In the genomic region with DNA sequence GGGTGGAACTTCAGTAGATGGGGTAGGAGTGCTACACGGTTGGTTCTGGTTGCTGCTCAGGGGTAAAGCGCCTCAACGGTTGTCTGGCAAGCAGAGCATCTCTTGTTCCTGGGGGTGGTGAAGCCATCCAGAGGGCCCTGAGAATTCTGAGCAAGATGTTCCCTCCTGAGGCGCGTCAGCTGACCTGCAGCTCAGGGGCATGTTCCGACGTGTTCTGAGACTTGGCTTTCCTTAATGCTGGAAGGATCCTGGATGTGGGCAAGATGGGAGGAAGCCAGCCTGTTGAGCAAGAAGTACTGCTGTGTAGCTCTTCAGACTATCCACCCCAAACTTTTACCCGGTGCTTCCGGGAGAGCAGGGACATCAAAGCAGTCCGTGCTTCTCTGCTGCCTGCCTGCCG, we compare ENCODE assay signal across 12 mouse cellular contexts. TPM values are rescaled to one million over a fixed set of nuclear protein-coding genes. Genes with fewer than 3 reads are reported as not detected.
A peak's percentile ranks its signal among the peaks of the same experiment; 100 is the strongest.
DNase-seq lines count a peak whose midpoint lies in the region; ATAC-seq and TF ChIP-seq lines count a peak whose summit lies in the region.
"Had no signal": no experiment of that assay in that cellular context is flagged by ENCODE, and none has a peak within 500 bp of the region (broad histone marks: within the 10 kb centered on the region; RNA-seq: fewer than 3 reads in every experiment).

No protein-coding gene starts in this region.

- no peak for TF ChIP-seq EP300 in stomach, postnatal 0 days (optimal IDR thresholded peaks at IDR 0.05)

- 0 out of 2 replicates have a peak overlapping the region, but pooled peaks have one; percentile 10 for H3K9ac ChIP-seq in stomach, embryonic 16.5 days (ENCODE audit: low read length)
- no peak overlapping the region for H3K9ac ChIP-seq in stomach, postnatal 0 days (ENCODE audit: low read length)

- peak; percentile 91 for DNase-seq in heart, adult 11 months
- no peak for DNase-seq in heart, adult 9 months (ENCODE audit: low spot score in 2 of 2)
- no peak for DNase-seq in stomach, postnatal 0 days (ENCODE audit: low spot score)
- DNase-seq in heart, postnatal 4 days, result peak; percentile 6
- no peak for DNase-seq in right cerebral cortex, adult 2 months (ENCODE audit: low spot score in 2 of 2)
- no peak for DNase-seq in B cell, adult 2 months
- no peak for DNase-seq in urinary bladder, adult 2 months (ENCODE audit: low spot score)
- DNase-seq: cerebellum, adult 18-20 months; kidney, postnatal 36 days; thymus, postnatal 4 days had no signal

- peak overlapping the region; percentile 26 for H3K4me2 ChIP-seq in stomach, embryonic 16.5 days (ENCODE audit: low read depth, low read length)
- no peak overlapping the region for H3K4me2 ChIP-seq in stomach, postnatal 0 days (replicated peaks; ENCODE audit: low read depth)

- peaks cover 65% of the 10 kb centered on the region for H3K4me1 ChIP-seq in stomach, embryonic 16.5 days (ENCODE audit: control insufficient read depth, insufficient read depth, low read length)
- H3K4me1 ChIP-seq in stomach, postnatal 0 days (replicated peaks; ENCODE audit: control insufficient read depth, insufficient read depth), result peaks cover 11% of the 10 kb centered on the region; the same call in 1 of the 2 replicates

- 53% methylated on average over 11 of the region's 11 CpGs for WGBS in stomach, embryonic 16.5 days
- WGBS in stomach, postnatal 0 days, result 41% methylated on average over 11 of the region's 11 CpGs

- no peak overlapping the region for H3K4me3 ChIP-seq in stomach, embryonic 16.5 days (replicated peaks; ENCODE audit: low read length)
- no peak overlapping the region for H3K4me3 ChIP-seq in stomach, postnatal 0 days (ENCODE audit: low read depth, low read length)

- H3K9me3 ChIP-seq in stomach, embryonic 16.5 days (replicated peaks; ENCODE audit: control insufficient read depth, low read length), result no peaks in the 10 kb centered on the region
- H3K9me3 ChIP-seq in stomach, postnatal 0 days (ENCODE audit: control insufficient read depth, low read length), result no peaks in the 10 kb centered on the region

- ATAC-seq in stomach, embryonic 16.5 days (ENCODE audit: insufficient read depth, low FRiP score), result no peak
- ATAC-seq in stomach, postnatal 0 days (ENCODE audit: low FRiP score, low TSS enrichment), result no peak

- no peak overlapping the region for H3K27ac ChIP-seq in stomach, embryonic 16.5 days (ENCODE audit: low read length)
- H3K27ac ChIP-seq in stomach, postnatal 0 days (replicated peaks), result no peak overlapping the region

- H3K36me3 ChIP-seq in stomach, embryonic 16.5 days (ENCODE audit: control insufficient read depth, insufficient read depth, low read length), result peaks cover 3% of the 10 kb centered on the region; the same call in 1 of the 2 replicates
- H3K36me3 ChIP-seq in stomach, postnatal 0 days (ENCODE audit: control insufficient read depth, insufficient read depth, low read length), result no peaks in the 10 kb centered on the region
- H3K36me3 ChIP-seq: G1E had no signal

- no peak for TF ChIP-seq CTCF in stomach, postnatal 0 days (IDR thresholded peaks at IDR 0.05; ENCODE audit: low read depth)

- H3K27me3 ChIP-seq in stomach, embryonic 16.5 days (ENCODE audit: control insufficient read depth, insufficient read depth, low read length), result no peaks in the 10 kb centered on the region
- H3K27me3 ChIP-seq in stomach, postnatal 0 days (ENCODE audit: control insufficient read depth, insufficient read depth, low read length), result no peaks in the 10 kb centered on the region

RNA-seq across cellular contexts. Expression of gene Map4k4, which starts 6.2 kb away (rescaled TPM):
- polyA plus RNA-seq in stomach, embryonic 16.5 days (2015; fragmentation: Nextera tagmentation; extraction: Ambion mirVana), result 15.3 and 16.2 TPM in 2 replicates
- 8.5 and 10.1 TPM in 2 replicates for polyA plus RNA-seq in stomach, postnatal 0 days (2015; fragmentation: Nextera tagmentation; extraction: Ambion mirVana)
- 100 to 1,000 TPM; 207 to 231 TPM for total RNA-seq in heart, postnatal 4 days (2021)
- polyA plus RNA-seq in urinary bladder, adult 2 months (2012; rRNA removed), result 56.1 and 64.9 TPM in 2 replicates

Comparison
In these comparisons a context has a peak if more than half of its experiments do, and no peak if none do; other contexts are left out.
1. DNase-seq: peak in heart, adult 11 months (single experiment) and heart, postnatal 4 days (single experiment); none in heart, adult 9 months (0 of 2), stomach, postnatal 0 days (single experiment), right cerebral cortex, adult 2 months (0 of 2), B cell, adult 2 months (0 of 2) and urinary bladder, adult 2 months (single experiment).